Mouse (Mus musculus) embryonic facial prominence, embryonic 11.5 days (tissue): Measurements from ENCODE around the gene Mtss1l. TPM values are rescaled to one million over a fixed set of nuclear protein-coding genes. Genes with fewer than 3 reads are reported as not detected.

ENCODE experiments used
- ATAC-seq: fragments of 200-750 bp; cut with Nextera tagmentation; replicated peaks from 2 replicates; pipeline ENCODE4 v1.8.0; 2017; ENCODE audit warnings: low read depth; ENCODE audit not compliant: insufficient number of reproducible peaks, low FRiP score, low TSS enrichment
- DNase-seq: peaks from one replicate; pipeline ENCODE4 v3.0.0-alpha.2; 2015; ENCODE audit warnings: low spot score
- H3K27ac ChIP-seq: fragments of 300-500 bp; sonication (generic); replicated peaks from 2 replicates; pipeline ENCODE4 v1.5.1; 2014; ENCODE audit warnings: mild to moderate bottlenecking, low read depth, low read length, control low read depth
- H3K27me3 ChIP-seq: fragments of 300-500 bp; sonication (generic); 2 replicates; pipeline ENCODE4 v1.6.1; 2014; ENCODE audit warnings: mild to moderate bottlenecking, low read length, moderate library complexity, mixed read lengths; ENCODE audit not compliant: control insufficient read depth, insufficient read depth
- H3K36me3 ChIP-seq: fragments of 300-500 bp; sonication (generic); replicated peaks from 2 replicates; pipeline ENCODE4 v1.6.1; 2014; ENCODE audit warnings: low read depth, mild to moderate bottlenecking, low read length, moderate library complexity, mixed read lengths; ENCODE audit not compliant: control insufficient read depth, insufficient read depth
- H3K4me1 ChIP-seq: fragments of 300-500 bp; sonication (generic); 2 replicates; pipeline ENCODE4 v1.6.1; 2014; ENCODE audit warnings: low read length, mixed read lengths; ENCODE audit not compliant: control insufficient read depth, insufficient read depth
- H3K4me2 ChIP-seq: fragments of 300-500 bp; sonication (generic); 2 replicates; pipeline ENCODE4 v1.6.1; 2014; ENCODE audit warnings: low read depth, mild to moderate bottlenecking, control low read depth, low read length, moderate library complexity
- H3K4me3 ChIP-seq: fragments of 300-500 bp; sonication (generic); 2 replicates; pipeline ENCODE4 v1.5.1; 2014; ENCODE audit warnings: low read depth, low read length, control low read depth
- H3K9ac ChIP-seq: fragments of 300-500 bp; sonication (generic); replicated peaks from 2 replicates; pipeline ENCODE4 v1.6.1; 2014; ENCODE audit warnings: mild to moderate bottlenecking, control low read depth, low read length
- H3K9me3 ChIP-seq: fragments of 300-500 bp; sonication (generic); replicated peaks from 2 replicates; pipeline ENCODE4 v1.6.1; 2016; ENCODE audit warnings: mild to moderate bottlenecking, low read length, inconsistent platforms, mixed read lengths; ENCODE audit not compliant: control insufficient read depth
- WGBS: fragments of 180-500 bp; shearing (Covaris S2); extraction: QIAGEN DNeasy Blood & Tissue Kit; methylation state at CpG from one replicate; pipeline ENCODE4 v1.1.7; 2014; 5-methylcytosine and 5-hydroxymethylcytosine counted together
- polyA plus RNA-seq: library from polyadenylated mRNA; unstranded; fragments of >200 nt; fragmentation: Nextera tagmentation; extraction: Ambion mirVana; gene quantifications from 2 replicates; pipeline ENCODE4 v1.2.1, GENCODE M21; 2014

The Mtss1l gene
- polyA plus RNA-seq, 1 experiment from 2014 or later, result 12.7 TPM

DNA sequence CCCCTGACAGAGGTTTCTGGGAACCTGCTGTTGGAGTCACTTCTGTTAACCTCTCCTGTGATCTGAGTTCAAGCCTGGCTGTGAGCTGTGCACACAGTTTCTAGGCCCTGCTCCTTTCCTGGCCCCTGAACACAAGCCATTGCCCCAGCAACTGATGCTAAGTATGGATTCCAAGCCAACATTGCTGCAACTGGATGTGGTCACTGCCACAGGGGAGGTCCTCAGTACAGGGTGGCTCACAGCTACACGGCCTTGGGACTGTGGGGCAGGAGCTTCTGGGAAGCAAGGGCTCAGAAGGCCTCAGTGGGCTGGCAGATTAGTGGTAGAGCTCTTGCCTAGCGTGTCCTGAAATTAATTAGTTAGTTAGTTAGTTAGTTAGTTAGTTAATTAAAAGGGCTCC, 20.7 kb upstream of the Mtss1l start:
- Histone ChIP-seq H3K4me3 (no peak overlapping the region), H3K27ac (no peak overlapping the region), H3K4me1 (no peaks in the 10 kb centered on the region), H3K27me3 (no peaks in the 10 kb centered on the region), H3K36me3 (no peaks in the 10 kb centered on the region), H3K9ac (no peak overlapping the region), H3K4me2 (no peak overlapping the region), H3K9me3 (no peaks in the 10 kb centered on the region)
- 89% methylated on average over 2 of the region's 2 CpGs for WGBS
- DNase-seq (no peak), ATAC-seq (no peak)

DNA sequence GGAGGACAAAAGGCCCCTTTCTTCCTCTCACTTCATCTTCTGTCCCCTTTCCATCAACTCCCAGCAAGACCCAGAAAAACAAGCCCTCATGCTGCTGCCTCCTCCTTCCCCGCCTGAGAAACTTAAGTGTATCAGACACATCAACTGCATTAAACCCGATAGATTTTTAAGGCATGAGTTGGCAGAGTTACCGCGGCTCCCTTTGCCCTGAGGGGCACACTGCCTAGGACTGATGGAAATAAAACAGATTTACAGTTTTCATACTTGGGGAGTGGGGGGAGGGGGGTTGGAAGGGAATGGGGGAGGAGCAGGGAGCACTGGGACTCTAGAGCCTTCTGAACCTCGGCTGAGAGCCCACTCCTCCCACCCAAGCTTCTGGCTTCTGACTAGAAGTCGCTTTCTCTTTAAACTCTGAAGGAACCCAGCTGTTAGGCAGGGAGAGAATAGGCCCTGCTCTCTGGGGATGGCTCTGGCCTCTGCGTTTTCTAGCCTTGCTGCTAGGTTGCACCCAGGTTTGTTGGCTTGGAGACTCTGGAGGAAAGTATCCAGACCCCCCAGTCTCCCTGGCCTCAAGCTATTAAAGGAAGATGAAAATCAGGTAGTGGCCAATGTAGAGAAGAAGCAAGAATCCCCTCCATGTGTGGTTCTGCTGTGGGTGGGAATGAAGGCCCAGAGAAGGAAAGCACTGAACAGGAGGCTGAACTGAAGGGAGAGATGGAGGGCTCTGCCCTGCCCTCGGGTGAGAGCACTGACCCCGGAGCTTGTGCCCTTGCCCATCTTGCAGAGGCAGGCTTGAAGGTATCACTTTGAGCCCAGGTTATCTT, 18.4 kb upstream of the Mtss1l start:
- Histone ChIP-seq H3K4me3 (no peak overlapping the region), H3K27me3 (no peaks in the 10 kb centered on the region), H3K9me3 (no peaks in the 10 kb centered on the region), H3K9ac (no peak overlapping the region), H3K27ac (peak overlapping the region; percentile 6; the same call in 1 of the 2 replicates), H3K36me3 (no peaks in the 10 kb centered on the region), H3K4me2 (no peak overlapping the region), H3K4me1 (no peaks in the 10 kb centered on the region)
- no peak for DNase-seq
- ATAC-seq, result no peak
- 44% methylated on average over 9 of the region's 9 CpGs for WGBS

DNA sequence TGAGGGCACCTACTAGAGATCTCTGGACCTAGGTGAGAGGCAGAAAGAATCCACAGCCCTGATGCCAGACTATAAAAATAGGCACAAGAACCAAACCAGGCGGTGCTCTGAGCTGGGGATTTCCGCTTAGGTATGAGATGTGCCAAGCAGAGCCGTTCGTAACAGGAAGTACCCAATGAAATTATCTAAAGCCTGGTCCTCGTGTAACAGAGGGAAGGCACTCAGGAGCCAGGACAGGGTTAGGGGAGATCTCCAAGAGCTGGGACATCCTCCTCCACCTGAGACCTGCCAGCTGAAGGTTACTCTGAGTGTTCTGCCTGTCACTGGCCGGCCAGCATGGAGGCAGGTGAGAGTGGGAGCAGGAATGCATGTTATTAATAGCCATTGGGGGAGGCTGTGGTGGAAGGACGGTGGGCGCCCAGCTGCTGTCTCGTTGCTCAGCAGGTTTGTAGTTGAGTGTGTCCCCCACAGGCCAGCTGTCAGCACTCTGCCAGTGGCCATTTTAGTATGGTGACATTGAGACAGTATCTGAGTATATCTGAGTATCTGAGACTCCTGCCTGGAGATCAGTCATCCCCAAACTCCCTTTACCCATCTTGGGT, 17.7 kb upstream of the Mtss1l start:
- Histone ChIP-seq H3K27me3 (no peaks in the 10 kb centered on the region), H3K4me3 (no peak overlapping the region), H3K9ac (no peak overlapping the region), H3K4me1 (no peaks in the 10 kb centered on the region), H3K27ac (no peak overlapping the region), H3K36me3 (no peaks in the 10 kb centered on the region), H3K9me3 (no peaks in the 10 kb centered on the region), H3K4me2 (no peak overlapping the region)
- DNase-seq, result no peak
- ATAC-seq, result no peak
- 78% methylated on average over 9 of the region's 9 CpGs for WGBS

DNA sequence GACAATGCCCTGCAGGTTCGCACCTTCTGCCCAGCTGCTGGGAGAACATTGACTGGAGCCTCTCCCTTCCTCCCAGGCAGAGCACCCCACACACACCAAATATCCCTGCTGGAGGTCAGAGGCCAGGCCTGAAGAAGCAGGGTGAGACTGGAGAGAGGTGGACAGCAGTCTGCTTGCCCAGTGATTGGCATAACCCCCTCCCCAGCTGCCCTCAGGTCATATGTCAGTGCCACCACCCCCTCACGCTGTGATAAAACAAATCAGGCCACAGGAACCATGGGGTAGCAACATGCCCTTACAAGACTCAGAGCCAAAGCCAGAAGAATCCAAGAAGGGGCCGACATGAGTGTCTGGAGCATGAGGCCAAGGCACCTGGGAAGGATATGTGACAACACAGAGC, 17.2 kb upstream of the Mtss1l start:
- no peaks in the 10 kb centered on the region for H3K9me3 ChIP-seq
- no peak for ATAC-seq
- DNase-seq, result no peak
- H3K4me2 ChIP-seq, result no peak overlapping the region
- H3K36me3 ChIP-seq, result no peaks in the 10 kb centered on the region
- no peak overlapping the region for H3K27ac ChIP-seq
- H3K4me1 ChIP-seq, result no peaks in the 10 kb centered on the region
- H3K4me3 ChIP-seq, result no peak overlapping the region
- no peak overlapping the region for H3K9ac ChIP-seq
- no peaks in the 10 kb centered on the region for H3K27me3 ChIP-seq
- WGBS, result 68% methylated on average over 3 of the region's 3 CpGs

DNA sequence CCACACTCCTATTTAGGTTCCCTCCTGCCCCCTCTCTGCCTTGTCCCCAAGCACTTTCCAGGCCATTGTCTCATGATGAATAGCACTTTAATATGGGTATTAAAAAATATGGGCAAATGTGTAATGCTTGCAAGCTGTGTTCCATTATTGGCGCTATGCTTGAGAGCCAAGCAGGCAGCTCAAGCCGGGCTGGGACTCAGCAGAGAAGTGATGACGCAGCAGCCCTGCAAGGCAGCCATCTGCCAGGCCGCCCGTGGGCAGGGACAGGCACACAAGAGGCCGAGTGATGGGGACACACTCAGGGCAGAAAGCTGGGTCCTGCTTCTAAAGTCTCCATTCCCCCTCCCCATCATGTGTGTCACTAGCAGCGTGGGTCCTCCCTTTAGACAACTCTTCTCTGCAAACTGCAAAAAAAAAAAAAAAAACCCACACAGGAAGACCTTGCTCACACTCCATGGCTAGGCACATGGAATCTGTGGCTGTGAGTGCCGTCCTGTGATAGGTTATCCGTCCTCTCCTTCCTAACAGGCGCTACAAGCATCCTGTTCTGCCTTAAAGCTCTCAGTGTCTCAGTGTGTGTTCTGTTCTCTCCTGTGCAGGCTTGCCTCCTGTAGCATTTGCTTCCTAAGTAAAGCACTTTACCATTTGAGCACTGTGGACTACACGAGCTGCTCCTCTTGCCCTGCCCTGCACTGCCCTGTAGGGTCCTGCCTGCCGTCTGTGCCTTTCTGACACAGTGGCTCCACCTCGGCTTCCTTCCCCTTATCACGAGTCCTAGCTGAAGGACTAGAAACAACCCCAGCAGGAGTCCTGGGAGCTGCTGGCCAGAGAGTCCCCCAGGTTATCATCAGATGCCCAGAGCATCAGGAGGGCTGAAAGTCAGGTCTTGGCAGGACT, 15.6 kb upstream of the Mtss1l start:
- no peaks in the 10 kb centered on the region for H3K4me1 ChIP-seq
- no peak overlapping the region for H3K4me3 ChIP-seq
- no peak overlapping the region for H3K4me2 ChIP-seq
- 68% methylated on average over 14 of the region's 14 CpGs for WGBS
- no peak for ATAC-seq
- H3K9ac ChIP-seq, result no peak overlapping the region
- DNase-seq, result no peak
- H3K27ac ChIP-seq, result no peak overlapping the region
- H3K36me3 ChIP-seq, result no peaks in the 10 kb centered on the region
- H3K27me3 ChIP-seq, result no peaks in the 10 kb centered on the region
- H3K9me3 ChIP-seq, result no peaks in the 10 kb centered on the region

DNA sequence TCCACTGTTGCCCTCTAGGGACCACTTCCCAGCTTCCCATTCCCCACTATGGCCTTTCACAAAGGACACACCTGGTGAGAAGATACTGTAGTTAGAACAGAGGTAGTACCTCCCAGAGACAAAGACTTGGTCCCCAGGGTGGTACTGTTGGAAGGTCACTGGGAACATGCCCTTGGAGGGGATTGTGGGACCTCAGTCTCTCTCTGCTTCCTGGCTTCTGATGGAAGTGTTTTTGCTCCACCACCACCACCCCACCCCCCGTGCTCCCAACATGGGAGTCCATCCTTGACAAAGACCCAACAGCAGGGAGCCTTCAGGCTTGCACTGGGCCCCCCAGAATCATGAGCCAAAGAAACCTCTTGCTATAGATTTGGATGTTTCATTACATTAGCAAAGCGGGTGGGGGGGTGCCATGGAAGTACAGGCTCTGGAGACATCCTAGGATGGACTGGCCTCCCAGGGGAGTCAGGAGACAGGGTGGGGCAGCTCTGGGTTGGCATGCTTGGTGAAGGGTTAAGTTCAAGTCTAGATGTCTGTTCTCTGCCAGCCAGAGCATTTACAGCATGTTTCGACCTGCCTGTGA, 14.9 kb upstream of the Mtss1l start:
- no peaks in the 10 kb centered on the region for H3K4me1 ChIP-seq
- ATAC-seq (no peak), DNase-seq (no peak)
- 85% methylated on average over 3 of the region's 3 CpGs for WGBS
- no peaks in the 10 kb centered on the region for H3K9me3 ChIP-seq
- H3K4me2 ChIP-seq, result no peak overlapping the region
- H3K36me3 ChIP-seq, result no peaks in the 10 kb centered on the region
- H3K27ac ChIP-seq, result no peak overlapping the region
- H3K27me3 ChIP-seq, result no peaks in the 10 kb centered on the region
- H3K4me3 ChIP-seq, result no peak overlapping the region
- H3K9ac ChIP-seq, result no peak overlapping the region

DNA sequence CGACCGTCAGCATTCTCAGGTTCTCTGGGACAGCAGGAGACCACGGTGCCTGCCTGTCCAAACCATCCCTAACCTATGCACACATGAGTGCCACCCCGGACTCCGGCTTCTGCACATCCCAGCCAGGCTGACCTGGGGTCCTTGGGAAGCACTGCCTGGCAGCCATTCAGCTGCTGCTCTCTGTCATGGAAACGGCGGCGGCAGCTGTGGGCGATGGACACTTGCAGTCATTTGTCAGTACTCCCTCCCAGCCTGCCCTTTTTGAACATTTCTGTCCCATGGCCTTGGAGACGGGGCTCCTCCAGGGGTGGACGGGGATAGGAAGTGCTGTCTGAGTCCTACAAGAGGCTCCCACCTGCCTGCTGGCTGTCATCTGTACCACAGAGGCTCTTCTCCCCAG, 12.8 kb upstream of the Mtss1l start:
- 86% methylated on average over 11 of the region's 11 CpGs for WGBS
- Histone ChIP-seq H3K4me3 (no peak overlapping the region), H3K4me2 (no peak overlapping the region), H3K9me3 (no peaks in the 10 kb centered on the region), H3K4me1 (no peaks in the 10 kb centered on the region), H3K9ac (no peak overlapping the region), H3K27me3 (no peaks in the 10 kb centered on the region), H3K36me3 (no peaks in the 10 kb centered on the region), H3K27ac (no peak overlapping the region)
- ATAC-seq, result no peak
- DNase-seq, result no peak
